Comparison of ENCODE assay signal across 8 mouse cellular contexts in the genomic region with DNA sequence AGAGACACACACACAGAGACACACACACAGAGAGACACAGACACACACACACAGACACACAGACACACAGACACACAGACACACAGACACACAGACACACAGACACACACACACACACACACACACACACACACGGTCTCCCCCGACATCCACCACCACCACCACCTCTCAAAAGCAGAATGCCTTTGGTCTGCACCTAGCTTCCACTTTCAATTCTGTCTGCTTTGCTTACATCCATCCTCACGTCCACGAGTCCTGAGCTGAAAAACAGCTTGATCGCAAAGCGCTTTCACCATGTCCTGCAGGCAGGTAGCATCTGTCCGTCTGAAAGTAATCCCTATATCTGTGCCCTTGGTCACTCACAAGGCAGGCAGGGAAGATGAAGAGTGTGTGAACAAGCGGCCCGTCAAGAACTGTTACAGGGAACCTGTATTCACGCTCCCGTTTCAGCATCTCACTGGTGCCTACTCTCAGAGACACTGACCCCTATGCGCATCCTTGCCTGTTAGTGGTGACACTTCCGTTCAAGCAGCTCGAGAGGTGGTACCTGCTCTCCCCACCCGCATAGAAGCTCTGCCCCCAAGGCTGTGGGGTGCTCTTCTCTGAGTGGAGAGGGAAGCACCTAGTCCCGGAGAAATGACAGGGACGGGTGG. TPM values are rescaled to one million over a fixed set of nuclear protein-coding genes. Genes with fewer than 3 reads are reported as not detected.
DNase-seq lines count a peak whose midpoint lies in the region; ATAC-seq lines count a peak whose summit lies in the region.

No protein-coding gene starts in this region.

- intact Hi-C loops in left cerebral cortex, postnatal 36 days (cut with DNase I), result no loop called here

- H3K36me3 ChIP-seq in heart, embryonic 16.5 days (ENCODE audit: control insufficient read depth, insufficient read depth), result no peaks in the 10 kb centered on the region
- no peaks in the 10 kb centered on the region for H3K36me3 ChIP-seq in liver, embryonic 13.5 days
- H3K36me3 ChIP-seq in neural tube, embryonic 15.5 days, result no peaks in the 10 kb centered on the region

- peak overlapping the region; percentile 84 for H3K9ac ChIP-seq in heart, embryonic 16.5 days (ENCODE audit: low read length)
- no peak overlapping the region for H3K9ac ChIP-seq in liver, embryonic 13.5 days
- no peak overlapping the region for H3K9ac ChIP-seq in neural tube, embryonic 15.5 days (replicated peaks)

- H3K9me3 ChIP-seq in heart, embryonic 16.5 days (replicated peaks; ENCODE audit: control insufficient read depth, low read length), result no peaks in the 10 kb centered on the region
- H3K9me3 ChIP-seq in liver, embryonic 13.5 days (replicated peaks), result no peaks in the 10 kb centered on the region
- no peaks in the 10 kb centered on the region for H3K9me3 ChIP-seq in neural tube, embryonic 15.5 days (replicated peaks)

- WGBS in heart, embryonic 16.5 days, result 26% methylated on average over 17 of the region's 17 CpGs
- WGBS in liver, embryonic 13.5 days (ENCODE audit: insufficient replicate concordance), result 35% methylated on average over 17 of the region's 17 CpGs
- WGBS in neural tube, embryonic 15.5 days, result 45% methylated on average over 17 of the region's 17 CpGs

- DNase-seq in CD4-positive helper T cell, adult 2 months (ENCODE audit: low read depth, low spot score), result peak; percentile 13
- no peak for DNase-seq in liver, embryonic 13.5 days
- DNase-seq in left cerebral cortex, adult 8-10 months (ENCODE audit: low spot score in 2 of 2), result no peak
- DNase-seq in left cerebral cortex, postnatal 36 days (ENCODE audit: low spot score in 2 of 2), result no peak
- DNase-seq in adrenal gland, adult 8-10 months, result no peak

- peak overlapping the region; percentile 73 for H3K4me3 ChIP-seq in brown adipose tissue, adult 24 weeks (ENCODE audit: insufficient read depth, low read depth, low read length)
- peak overlapping the region; percentile 71 for H3K4me3 ChIP-seq in heart, embryonic 16.5 days (ENCODE audit: low read length)
- no peak overlapping the region for H3K4me3 ChIP-seq in liver, embryonic 13.5 days (replicated peaks)
- H3K4me3 ChIP-seq in neural tube, embryonic 15.5 days (replicated peaks), result peak overlapping the region; percentile 41

- H3K4me1 ChIP-seq in brown adipose tissue, adult 24 weeks (ENCODE audit: control insufficient read depth, insufficient read depth, insufficient read length, low read length), result peaks cover 4% of the 10 kb centered on the region; the same call in 1 of the 2 replicates
- H3K4me1 ChIP-seq in heart, embryonic 16.5 days (ENCODE audit: control insufficient read depth, insufficient read depth, low read length), result peaks cover 6% of the 10 kb centered on the region
- H3K4me1 ChIP-seq in liver, embryonic 13.5 days (replicated peaks), result peaks cover 5% of the 10 kb centered on the region; the same call in 1 of the 2 replicates
- peaks cover 16% of the 10 kb centered on the region for H3K4me1 ChIP-seq in neural tube, embryonic 15.5 days

- H3K27ac ChIP-seq in brown adipose tissue, adult 24 weeks (replicated peaks; ENCODE audit: low read depth, low read length), result peak overlapping the region; percentile 88
- peak overlapping the region; percentile 69 for H3K27ac ChIP-seq in heart, embryonic 16.5 days (ENCODE audit: low read length)
- H3K27ac ChIP-seq in liver, embryonic 13.5 days, result no peak overlapping the region
- no peak overlapping the region for H3K27ac ChIP-seq in neural tube, embryonic 15.5 days (replicated peaks)

- peak overlapping the region; percentile 95 for H3K4me2 ChIP-seq in heart, embryonic 16.5 days (ENCODE audit: low read depth, low read length)
- H3K4me2 ChIP-seq in liver, embryonic 13.5 days, result peak overlapping the region; percentile 65
- peak overlapping the region; percentile 78 for H3K4me2 ChIP-seq in neural tube, embryonic 15.5 days

- no peaks in the 10 kb centered on the region for H3K27me3 ChIP-seq in heart, embryonic 16.5 days (ENCODE audit: control insufficient read depth, insufficient read depth, low read length)
- peaks cover 44% of the 10 kb centered on the region for H3K27me3 ChIP-seq in liver, embryonic 13.5 days
- peaks cover 18% of the 10 kb centered on the region for H3K27me3 ChIP-seq in neural tube, embryonic 15.5 days (replicated peaks)

- ATAC-seq in heart, embryonic 16.5 days (replicated peaks; ENCODE audit: extremely low read depth, insufficient read depth, low FRiP score), result 0 out of 2 replicates have a peak, but pooled peaks have one; percentile 10
- no peak for ATAC-seq in liver, embryonic 13.5 days (ENCODE audit: low read depth)
- ATAC-seq in neural tube, embryonic 15.5 days (ENCODE audit: low FRiP score), result peak; percentile 51; the same call in 1 of the 2 replicates

RNA-seq across cellular contexts. Expression of a gene that starts 1.5 kb away (rescaled TPM):
- 3.4 and 3.7 TPM in 2 replicates for polyA plus RNA-seq in brown adipose tissue, adult 24 weeks (2012; ENCODE audit: insufficient read depth, insufficient read length, missing spikeins)
- polyA plus RNA-seq in heart, embryonic 16.5 days (2015; fragmentation: Nextera tagmentation; extraction: Ambion mirVana), result 4.6 and 4.7 TPM in 2 replicates
- polyA plus RNA-seq in liver, embryonic 13.5 days (2015; fragmentation: Nextera tagmentation; extraction: Ambion mirVana), result 0.09 and 0.25 TPM in 2 replicates
- polyA plus RNA-seq in neural tube, embryonic 15.5 days (2015; fragmentation: Nextera tagmentation; extraction: Ambion mirVana), result 1.8 and 2.5 TPM in 2 replicates
- 1 to 10 TPM; 1.7 to 8.3 (median 3.9) TPM for total RNA-seq in left cerebral cortex, adult 8-10 months (2022)
- 1 to 10 TPM; 1.6 to 2.5 TPM for total RNA-seq in left cerebral cortex, postnatal 36 days (2021)
- total RNA-seq in adrenal gland, adult 8-10 months (2022), result 10 to 100 TPM in 2 of 4 experiments, 1 to 10 TPM in 2; 6.4 to 14.2 (median 10.4) TPM

Comparison
In these comparisons a context has a peak if more than half of its experiments do, and no peak if none do; other contexts are left out.
1. H3K27ac ChIP-seq: peak in brown adipose tissue, adult 24 weeks (single experiment) and heart, embryonic 16.5 days (single experiment); none in liver, embryonic 13.5 days (single experiment) and neural tube, embryonic 15.5 days (single experiment).
2. Peak in every context shown above with its lines, with median percentiles within 50 percentile points of each other: H3K4me2 ChIP-seq.